Mouse (Mus musculus): Measurements from ENCODE around the gene Abhd17a.

Abhd17a gene

GRCm38 (mm10) chr10:80576351-80577194, 13.6 kb downstream of the Abhd17a start:
- DNase-seq, result peak in 1 of 2 experiments; percentile 68

- DNase-seq, result no peak
These were observed 14.2 kb downstream of the Abhd17a start for GRCm38 (mm10) chr10:80575925-80576324.

- no peak for DNase-seq
These were observed 15.2 kb downstream of the Abhd17a start for GRCm38 (mm10) chr10:80574896-80575295.

- DNase-seq, result no peak
These were observed 16.2 kb downstream of the Abhd17a start for GRCm38 (mm10) chr10:80573944-80574343.

- DNase-seq, result no peak
These were observed 17.7 kb downstream of the Abhd17a start for GRCm38 (mm10) chr10:80572477-80572876.

- DNase-seq, result no peak
These were observed 19.0 kb downstream of the Abhd17a start for GRCm38 (mm10) chr10:80570871-80571836.

- DNase-seq, result no peak
These were observed 19.7 kb downstream of the Abhd17a start for GRCm38 (mm10) chr10:80570419-80570818.

GRCm38 (mm10) chr10:80569664-80570066, 20.5 kb downstream of the Abhd17a start:
- DNase-seq, result no peak

GRCm38 (mm10) chr10:80568876-80569275, 21.3 kb downstream of the Abhd17a start:
- no peak for DNase-seq

- peak; percentile 77 to 82 for DNase-seq
These were observed 23.6 kb downstream of the Abhd17a start for GRCm38 (mm10) chr10:80566375-80567092.

- DNase-seq, result peak; percentile 81 to 87
These were observed 28.8 kb downstream of the Abhd17a start, which contains the start of gene Rexo1 for GRCm38 (mm10) chr10:80561116-80561944. TSS of gene Rexo1 (minus strand) at chr10:80561560.

- DNase-seq, result no peak
These were observed 29.5 kb downstream of the Abhd17a start for GRCm38 (mm10) chr10:80560621-80561020.

- DNase-seq, result no peak
These were observed 30.7 kb downstream of the Abhd17a start for GRCm38 (mm10) chr10:80559431-80559830.

- DNase-seq, result no peak
These were observed 32.7 kb downstream of the Abhd17a start for GRCm38 (mm10) chr10:80557346-80557965.

- no peak for DNase-seq
These were observed 36.1 kb downstream of the Abhd17a start for GRCm38 (mm10) chr10:80553997-80554396.

- DNase-seq, result no peak
These were observed 36.6 kb downstream of the Abhd17a start for GRCm38 (mm10) chr10:80553575-80553974.

GRCm38 (mm10) chr10:80552364-80552763, 37.8 kb downstream of the Abhd17a start:
- DNase-seq, result no peak

- DNase-seq, result no peak
These were observed 40.9 kb downstream of the Abhd17a start for GRCm38 (mm10) chr10:80549279-80549678.

- no peak for DNase-seq
These were observed 41.6 kb downstream of the Abhd17a start for GRCm38 (mm10) chr10:80548428-80549006.

GRCm38 (mm10) chr10:80547539-80547938, 42.6 kb downstream of the Abhd17a start:
- DNase-seq, result no peak

GRCm38 (mm10) chr10:80546945-80547344, 43.2 kb downstream of the Abhd17a start:
- no peak for DNase-seq
